Mouse (Mus musculus): ENCODE results near the gene Rnf38. TPM values are rescaled to one million over a fixed set of nuclear protein-coding genes. Genes with fewer than 3 reads are reported as not detected.

Rnf38 gene
- polyA plus RNA-seq, 1 experiment: 293 TPM

DNA sequence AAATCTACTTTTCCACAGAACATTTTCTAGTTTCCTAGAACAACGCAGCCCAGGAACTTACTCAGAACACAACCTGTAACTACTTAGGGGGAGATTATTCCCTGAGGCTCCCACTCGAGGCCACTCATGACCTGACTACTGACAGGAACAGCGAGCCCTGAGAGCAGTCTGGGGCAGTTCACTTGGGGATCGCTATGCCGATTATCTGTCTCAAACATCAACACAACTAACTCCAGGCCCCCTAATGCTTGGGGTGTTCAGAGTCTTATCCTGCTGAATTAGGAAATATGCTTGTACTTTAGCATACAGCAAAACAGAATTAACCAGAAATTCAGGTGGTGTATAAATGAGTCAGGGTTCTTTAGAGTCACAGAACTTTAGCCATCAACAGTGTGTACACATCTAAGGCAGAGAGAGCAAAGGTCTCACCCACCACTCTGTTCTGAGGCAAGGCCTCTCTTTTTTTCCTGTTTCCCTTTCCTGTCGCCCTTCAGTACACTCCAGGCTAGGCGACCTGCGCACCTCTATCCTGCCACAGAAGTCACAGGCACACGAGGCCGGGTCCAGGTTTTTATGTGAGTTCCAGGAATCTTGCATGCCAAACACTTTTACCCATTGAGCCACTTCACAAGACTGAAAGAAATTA, 16.7 kb downstream of the Rnf38 start:
- no peak for DNase-seq (ENCODE audit: low read depth)
- no peak for TF ChIP-seq CTCF (IDR thresholded peaks at IDR 0.05; ENCODE audit: borderline replicate concordance, extremely low read depth, insufficient read depth, insufficient read length)
- TF ChIP-seq POLR2A (IDR thresholded peaks at IDR 0.05; ENCODE audit: borderline replicate concordance, extremely low read depth, insufficient read depth, insufficient read length, poor library complexity, severe bottlenecking): no peak

DNA sequence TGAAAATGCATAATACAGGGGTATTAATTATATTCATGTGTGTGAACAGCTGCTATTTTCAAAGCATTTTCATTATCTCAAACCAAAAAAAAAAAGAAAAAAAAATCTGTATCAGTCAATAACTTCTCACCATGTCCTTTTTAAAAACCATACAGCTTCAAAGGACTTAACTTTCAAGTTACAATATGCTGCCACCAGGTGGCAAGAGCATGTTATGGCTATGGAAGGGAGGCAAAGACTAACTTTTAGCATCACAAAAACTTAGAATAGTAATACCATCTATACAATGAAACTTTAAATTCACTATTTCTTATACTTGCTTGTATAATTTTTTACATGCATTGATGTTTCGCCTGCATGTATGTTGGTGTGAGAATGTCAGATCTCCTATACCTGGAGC, 33.6 kb downstream of the Rnf38 start:
- DNase-seq (ENCODE audit: low read depth): peak; percentile 62
- TF ChIP-seq CTCF (IDR thresholded peaks at IDR 0.05; ENCODE audit: borderline replicate concordance, extremely low read depth, insufficient read depth, insufficient read length) (peak; percentile 25; the same call in 1 of the 2 replicates), POLR2A (IDR thresholded peaks at IDR 0.05; ENCODE audit: borderline replicate concordance, extremely low read depth, insufficient read depth, insufficient read length, poor library complexity, severe bottlenecking) (no peak)

DNA sequence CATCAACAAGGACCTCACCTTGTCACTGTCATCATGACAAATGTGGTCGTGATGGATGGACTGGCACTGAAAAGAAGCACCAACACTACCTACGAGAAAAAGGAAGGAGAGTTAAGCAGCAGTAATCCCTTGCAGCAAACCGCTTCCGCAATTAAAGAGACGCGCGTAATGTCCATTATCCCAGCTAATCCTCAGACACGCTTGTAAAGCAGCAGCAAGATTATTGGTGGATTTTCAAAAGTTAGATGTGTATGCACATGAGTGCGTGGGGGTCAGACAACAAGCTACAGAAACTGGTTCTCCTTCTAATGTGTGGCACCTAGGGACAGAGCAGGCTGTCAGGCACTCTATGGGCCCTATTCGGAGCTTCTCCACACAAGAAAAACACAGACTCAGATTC, 46.2 kb downstream of the Rnf38 start:
- TF ChIP-seq CTCF (IDR thresholded peaks at IDR 0.05; ENCODE audit: borderline replicate concordance, extremely low read depth, insufficient read depth, insufficient read length) (no peak), POLR2A (IDR thresholded peaks at IDR 0.05; ENCODE audit: borderline replicate concordance, extremely low read depth, insufficient read depth, insufficient read length, poor library complexity, severe bottlenecking) (no peak)
- peak; percentile 31 for DNase-seq (ENCODE audit: low read depth)

DNA sequence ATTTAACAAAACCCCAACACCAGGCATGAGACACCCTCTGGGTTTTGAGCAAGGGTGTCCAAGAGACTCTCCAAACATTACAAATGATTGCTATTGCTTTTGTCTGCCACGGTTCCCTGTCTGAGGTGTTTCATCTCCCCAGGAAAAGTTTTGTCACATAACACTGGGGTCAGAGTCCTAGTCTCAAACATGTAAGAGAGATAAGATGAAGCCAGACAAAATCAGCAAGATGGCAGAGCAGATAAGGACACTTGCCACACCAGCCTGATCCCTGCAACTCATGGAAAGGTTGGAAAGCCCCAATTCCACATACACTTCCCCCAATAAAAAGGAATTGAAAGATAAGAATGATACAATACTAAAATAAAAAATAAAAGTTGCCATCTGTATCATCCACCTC, 49.7 kb downstream of the Rnf38 start:
- DNase-seq (ENCODE audit: low read depth): no peak
- TF ChIP-seq CTCF (IDR thresholded peaks at IDR 0.05; ENCODE audit: borderline replicate concordance, extremely low read depth, insufficient read depth, insufficient read length) (no peak), POLR2A (IDR thresholded peaks at IDR 0.05; ENCODE audit: borderline replicate concordance, extremely low read depth, insufficient read depth, insufficient read length, poor library complexity, severe bottlenecking) (no peak)

DNA sequence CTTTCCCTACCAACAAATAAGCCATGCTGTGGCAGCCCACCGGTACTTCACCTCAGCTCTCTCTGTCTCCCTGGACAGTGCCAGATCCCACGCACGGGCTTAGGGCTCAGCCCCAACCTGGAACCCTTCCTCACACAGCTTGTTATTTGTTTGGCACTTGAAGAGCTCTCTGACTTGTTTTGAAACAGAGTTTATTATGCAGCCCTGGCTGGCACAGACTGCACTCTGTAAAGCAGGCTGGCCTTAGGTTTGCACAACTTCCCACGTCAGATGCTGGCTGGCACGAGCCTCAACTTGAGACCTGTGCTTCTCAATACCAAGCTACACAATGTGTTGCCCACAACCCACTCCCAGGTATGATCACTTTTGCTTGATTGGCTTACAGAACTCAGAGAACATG, 53.8 kb downstream of the Rnf38 start:
- no peak for TF ChIP-seq CTCF (IDR thresholded peaks at IDR 0.05; ENCODE audit: borderline replicate concordance, extremely low read depth, insufficient read depth, insufficient read length)
- no peak for TF ChIP-seq POLR2A (IDR thresholded peaks at IDR 0.05; ENCODE audit: borderline replicate concordance, extremely low read depth, insufficient read depth, insufficient read length, poor library complexity, severe bottlenecking)
- peak; percentile 70 for DNase-seq (ENCODE audit: low read depth)

DNA sequence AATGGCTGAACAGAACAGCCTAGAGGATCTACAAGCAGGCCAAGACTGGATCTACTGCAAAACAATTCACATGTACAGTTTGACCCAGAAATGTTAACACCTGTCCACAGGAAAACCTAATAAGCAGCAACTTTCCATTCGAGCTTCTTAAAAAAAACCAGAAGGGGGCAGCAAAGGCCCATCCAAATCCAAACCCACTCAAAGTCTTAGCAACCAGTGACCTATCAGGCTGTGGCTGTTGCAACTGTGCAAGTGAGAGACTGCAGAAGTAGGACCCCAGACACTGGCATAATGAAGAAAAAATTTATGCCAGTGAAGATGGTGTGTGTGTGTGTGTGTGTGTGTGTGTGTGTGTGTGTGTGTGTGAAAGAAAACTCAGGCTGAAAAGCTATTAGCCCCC, 60.4 kb downstream of the Rnf38 start:
- TF ChIP-seq POLR2A (IDR thresholded peaks at IDR 0.05; ENCODE audit: borderline replicate concordance, extremely low read depth, insufficient read depth, insufficient read length, poor library complexity, severe bottlenecking): no peak
- peak; percentile 70; the same call in 1 of the 2 replicates for TF ChIP-seq CTCF (IDR thresholded peaks at IDR 0.05; ENCODE audit: borderline replicate concordance, extremely low read depth, insufficient read depth, insufficient read length)
- peak; percentile 90 for DNase-seq (ENCODE audit: low read depth)

DNA sequence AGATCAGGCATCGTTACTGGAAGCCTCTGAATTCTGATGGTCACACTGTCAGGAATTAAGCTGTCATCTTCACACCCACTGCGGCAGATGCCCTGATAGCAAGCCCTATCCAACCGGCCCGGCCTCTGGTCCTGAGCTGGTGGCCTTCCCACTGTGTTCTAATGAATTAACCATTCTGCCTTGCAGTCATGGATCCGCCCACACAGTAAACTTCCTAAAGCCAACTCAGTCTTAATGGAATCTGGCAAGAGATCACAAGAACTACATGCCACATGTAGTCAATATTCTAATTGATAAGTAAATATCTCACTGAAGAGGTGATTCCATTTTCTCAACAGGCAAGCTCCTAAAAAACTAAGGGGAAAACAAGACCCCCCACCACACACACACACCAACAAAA, 60.9 kb downstream of the Rnf38 start:
- no peak for DNase-seq (ENCODE audit: low read depth)
- TF ChIP-seq POLR2A (IDR thresholded peaks at IDR 0.05; ENCODE audit: borderline replicate concordance, extremely low read depth, insufficient read depth, insufficient read length, poor library complexity, severe bottlenecking) (no peak), CTCF (IDR thresholded peaks at IDR 0.05; ENCODE audit: borderline replicate concordance, extremely low read depth, insufficient read depth, insufficient read length) (no peak)

DNA sequence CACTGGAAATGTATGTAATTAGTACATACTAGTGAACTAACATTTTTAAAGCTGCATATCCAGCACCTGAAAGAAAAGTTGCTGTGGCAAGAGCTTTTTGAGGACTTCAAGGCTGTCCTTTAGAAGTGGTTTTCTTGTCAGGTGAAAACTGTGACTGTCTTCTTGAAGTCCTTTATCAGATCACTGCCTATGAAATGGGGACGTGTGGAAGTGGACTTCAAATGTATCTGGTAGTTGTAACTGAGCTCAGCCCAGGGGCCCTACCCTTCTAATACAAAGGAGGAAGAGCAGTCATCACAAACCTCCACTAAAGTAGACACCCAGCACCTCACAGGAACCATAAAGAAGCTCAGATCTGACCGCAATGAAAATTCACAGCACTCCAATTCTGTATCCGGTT, 63.7 kb downstream of the Rnf38 start:
- no peak for TF ChIP-seq POLR2A (IDR thresholded peaks at IDR 0.05; ENCODE audit: borderline replicate concordance, extremely low read depth, insufficient read depth, insufficient read length, poor library complexity, severe bottlenecking)
- TF ChIP-seq CTCF (IDR thresholded peaks at IDR 0.05; ENCODE audit: borderline replicate concordance, extremely low read depth, insufficient read depth, insufficient read length): no peak
- DNase-seq (ENCODE audit: low read depth): no peak

DNA sequence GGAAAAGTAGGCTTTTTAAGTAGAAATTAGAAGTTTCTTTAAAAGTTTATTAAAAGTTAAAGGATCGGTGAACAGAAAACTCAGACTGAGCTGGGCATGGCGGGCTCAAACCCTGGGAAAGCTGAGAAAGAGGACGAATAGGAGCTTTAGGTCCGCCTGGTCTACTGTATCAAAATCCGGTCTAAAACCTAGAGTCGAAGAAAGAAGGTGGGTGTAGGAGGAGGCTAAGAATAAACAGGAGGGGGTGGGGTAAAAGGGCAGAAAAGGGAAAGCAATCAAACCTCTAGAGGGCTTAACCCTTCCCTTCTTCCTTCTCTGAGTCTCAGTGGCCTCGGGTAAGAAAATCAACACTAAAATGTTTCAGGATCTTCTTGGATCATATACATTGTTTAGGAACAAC, 64.8 kb downstream of the Rnf38 start:
- no peak for TF ChIP-seq POLR2A (IDR thresholded peaks at IDR 0.05; ENCODE audit: borderline replicate concordance, extremely low read depth, insufficient read depth, insufficient read length, poor library complexity, severe bottlenecking)
- TF ChIP-seq CTCF (IDR thresholded peaks at IDR 0.05; ENCODE audit: borderline replicate concordance, extremely low read depth, insufficient read depth, insufficient read length): no peak
- no peak for DNase-seq (ENCODE audit: low read depth)

DNA sequence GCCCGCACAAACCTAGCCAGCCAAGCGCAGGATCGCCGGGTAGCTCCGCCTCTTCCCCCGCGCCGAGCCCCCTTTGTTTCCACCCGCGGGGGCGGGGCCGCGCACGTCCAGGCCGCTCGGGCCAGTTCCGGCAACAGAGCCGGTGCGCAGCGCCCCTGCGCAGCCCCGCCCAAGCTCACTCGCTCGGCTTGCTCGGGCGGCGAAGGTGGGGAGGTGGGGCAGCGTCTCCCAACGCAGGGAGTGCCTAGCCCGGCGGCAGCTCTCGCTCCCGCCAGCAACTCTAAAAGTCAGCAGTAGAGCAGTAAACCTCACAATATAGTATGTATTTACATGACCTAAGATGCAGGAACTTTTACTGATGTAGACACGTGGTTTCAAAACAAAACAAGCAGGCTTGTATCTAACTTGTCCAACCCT, 65.3 kb downstream of the Rnf38 start:
- peak; percentile 98 for DNase-seq (ENCODE audit: low read depth)
- TF ChIP-seq CTCF (IDR thresholded peaks at IDR 0.05; ENCODE audit: borderline replicate concordance, extremely low read depth, insufficient read depth, insufficient read length): no peak
- peak; percentile 73 for TF ChIP-seq POLR2A (IDR thresholded peaks at IDR 0.05; ENCODE audit: borderline replicate concordance, extremely low read depth, insufficient read depth, insufficient read length, poor library complexity, severe bottlenecking)

DNA sequence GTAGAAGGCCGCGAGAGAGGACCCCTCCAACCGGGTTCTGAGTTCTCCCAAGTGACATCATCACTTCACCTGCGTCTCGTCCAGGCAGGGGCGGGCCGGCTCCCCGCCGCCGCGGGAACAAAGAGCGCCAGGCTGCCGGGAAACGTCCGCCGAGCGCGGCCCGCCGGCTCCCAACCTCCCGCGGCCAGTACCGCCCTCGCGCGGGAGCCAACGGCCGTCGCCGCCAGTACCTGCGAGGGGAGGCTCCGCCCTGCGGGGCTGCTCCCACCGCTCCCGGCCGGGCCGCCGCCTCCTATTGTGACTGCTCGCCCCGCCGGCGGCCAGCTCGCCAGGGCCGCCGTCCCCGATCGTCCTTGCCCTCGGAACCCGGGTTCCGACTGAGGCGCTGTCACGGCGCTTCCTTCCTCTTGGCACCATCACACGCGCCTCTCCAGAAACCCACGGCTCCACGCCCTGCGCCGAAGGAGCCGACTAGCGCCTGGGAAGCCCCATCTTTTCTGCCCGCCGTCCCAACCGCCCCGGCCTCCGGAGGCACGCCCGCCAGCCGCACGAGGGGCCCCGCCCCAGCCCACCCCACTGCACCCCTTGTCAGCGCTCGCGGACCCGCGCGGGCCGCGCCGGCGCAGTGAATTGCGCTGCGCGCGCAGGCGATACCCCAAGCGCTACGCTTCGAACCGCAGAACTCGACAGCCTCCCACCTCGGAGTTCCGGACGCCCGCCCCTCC, 66.0 kb downstream of the Rnf38 start:
- TF ChIP-seq CTCF (IDR thresholded peaks at IDR 0.05; ENCODE audit: borderline replicate concordance, extremely low read depth, insufficient read depth, insufficient read length) (0 out of 2 replicates have a peak, but pooled peaks have one; percentile 1), POLR2A (IDR thresholded peaks at IDR 0.05; ENCODE audit: borderline replicate concordance, extremely low read depth, insufficient read depth, insufficient read length, poor library complexity, severe bottlenecking) (peak; percentile 92)
- DNase-seq (ENCODE audit: low read depth): peak; percentile 98
